Mouse (Mus musculus) liver, embryonic 13.5 days (tissue): ENCODE measurements around the gene Hdac1. TPM values are rescaled to one million over a fixed set of nuclear protein-coding genes. Genes with fewer than 3 reads are reported as not detected.

Source experiments
- ATAC-seq: fragments of 200-750 bp; cut with Nextera tagmentation; 2 replicates; pipeline ENCODE4 v1.8.0; 2017; ENCODE audit warnings: low read depth, mild to moderate bottlenecking, moderate number of reproducible peaks, moderate library complexity
- DNase-seq: peaks from one replicate; pipeline ENCODE4 v3.0.0; 2022
- H3K27ac ChIP-seq: fragments of 300-500 bp; sonication (generic); 2 replicates; pipeline ENCODE4 v1.5.1; 2015; ENCODE audit warnings: moderate library complexity, mild to moderate bottlenecking, inconsistent platforms
- H3K27me3 ChIP-seq: fragments of 300-500 bp; sonication (generic); 2 replicates; pipeline ENCODE4 v1.6.1; 2015; ENCODE audit warnings: mild to moderate bottlenecking, inconsistent platforms
- H3K36me3 ChIP-seq: fragments of 300-500 bp; sonication (generic); 2 replicates; pipeline ENCODE4 v1.6.1; 2015; ENCODE audit warnings: mild to moderate bottlenecking, inconsistent platforms
- H3K4me1 ChIP-seq: fragments of 300-500 bp; sonication (generic); replicated peaks from 2 replicates; pipeline ENCODE4 v1.6.1; 2015; ENCODE audit warnings: inconsistent platforms
- H3K4me2 ChIP-seq: fragments of 300-500 bp; sonication (generic); 2 replicates; pipeline ENCODE4 v1.6.1; 2015; ENCODE audit warnings: inconsistent platforms, mild to moderate bottlenecking, moderate library complexity
- H3K4me3 ChIP-seq: fragments of 300-500 bp; sonication (generic); replicated peaks from 2 replicates; pipeline ENCODE4 v1.5.1; 2015; ENCODE audit warnings: mild to moderate bottlenecking, inconsistent platforms
- H3K9ac ChIP-seq: fragments of 300-500 bp; sonication (generic); 2 replicates; pipeline ENCODE4 v1.6.1; 2015; ENCODE audit warnings: mild to moderate bottlenecking, inconsistent platforms
- H3K9me3 ChIP-seq: fragments of 300-500 bp; sonication (generic); replicated peaks from 2 replicates; pipeline ENCODE4 v1.6.1; 2016; ENCODE audit warnings: inconsistent platforms
- WGBS: fragments of 180-500 bp; shearing (Covaris S2); methylation state at CpG from one replicate; pipeline ENCODE4 v1.1.7; 2015; ENCODE audit not compliant: insufficient replicate concordance; 5-methylcytosine and 5-hydroxymethylcytosine counted together
- polyA plus RNA-seq: library from polyadenylated mRNA; unstranded; fragments of >200 nt; fragmentation: Nextera tagmentation; extraction: Ambion mirVana; gene quantifications from 2 replicates; pipeline ENCODE4 v1.2.1, GENCODE M21; 2015

The Hdac1 gene
- polyA plus RNA-seq, 1 experiment from 2014 or later = 121 TPM

- peaks cover 21% of the 10 kb centered on the region for H3K4me1 ChIP-seq
- no peak overlapping the region for H3K9ac ChIP-seq
- no peak overlapping the region for H3K4me2 ChIP-seq
- no peaks in the 10 kb centered on the region for H3K9me3 ChIP-seq
- no peak overlapping the region for H3K4me3 ChIP-seq
- DNase-seq (no peak), ATAC-seq (no peak)
- 52% methylated on average over 15 of the region's 15 CpGs for WGBS
- no peak overlapping the region for H3K27ac ChIP-seq
- peaks cover 39% of the 10 kb centered on the region for H3K27me3 ChIP-seq
- H3K36me3 ChIP-seq = no peaks in the 10 kb centered on the region
Observed at GRCm38 (mm10) chr4:129508834-129509600, 33.5 kb downstream of the Hdac1 start.

GRCm38 (mm10) chr4:129508237-129508515 lies 34.3 kb downstream of the Hdac1 start:
- Histone ChIP-seq H3K4me2 (no peak overlapping the region), H3K27ac (no peak overlapping the region), H3K9me3 (no peaks in the 10 kb centered on the region), H3K27me3 (peaks cover 31% of the 10 kb centered on the region), H3K4me1 (peaks cover 20% of the 10 kb centered on the region), H3K4me3 (no peak overlapping the region), H3K36me3 (no peaks in the 10 kb centered on the region), H3K9ac (no peak overlapping the region)
- DNase-seq = no peak
- ATAC-seq = no peak
- 48% methylated on average over 3 of the region's 3 CpGs for WGBS

- DNase-seq = no peak
- no peaks in the 10 kb centered on the region for H3K36me3 ChIP-seq
- no peak overlapping the region for H3K9ac ChIP-seq
- ATAC-seq = no peak
- no peak overlapping the region for H3K4me3 ChIP-seq
- no peak overlapping the region for H3K4me2 ChIP-seq
- H3K27me3 ChIP-seq = peaks cover 30% of the 10 kb centered on the region
- peaks cover 22% of the 10 kb centered on the region for H3K4me1 ChIP-seq
- H3K9me3 ChIP-seq = no peaks in the 10 kb centered on the region
- H3K27ac ChIP-seq = no peak overlapping the region
- WGBS = 43% methylated on average over 9 of the region's 10 CpGs
Observed at GRCm38 (mm10) chr4:129507434-129508236, 34.9 kb downstream of the Hdac1 start.

GRCm38 (mm10) chr4:129505511-129505910 lies 37.0 kb downstream of the Hdac1 start:
- H3K4me3 ChIP-seq = no peak overlapping the region
- ATAC-seq (no peak), DNase-seq (no peak)
- H3K9ac ChIP-seq = no peak overlapping the region
- no peak overlapping the region for H3K27ac ChIP-seq
- no peaks in the 10 kb centered on the region for H3K9me3 ChIP-seq
- WGBS = 74% methylated on average over 3 of the region's 3 CpGs
- peaks cover 42% of the 10 kb centered on the region for H3K4me1 ChIP-seq
- H3K27me3 ChIP-seq = peaks cover 16% of the 10 kb centered on the region
- H3K36me3 ChIP-seq = no peaks in the 10 kb centered on the region
- no peak overlapping the region for H3K4me2 ChIP-seq

GRCm38 (mm10) chr4:129502901-129503444 lies 39.5 kb downstream of the Hdac1 start:
- no peaks in the 10 kb centered on the region for H3K9me3 ChIP-seq
- 37% methylated on average over 11 of the region's 11 CpGs for WGBS
- DNase-seq (no peak), ATAC-seq (no peak)
- no peak overlapping the region for H3K4me3 ChIP-seq
- no peak overlapping the region for H3K27ac ChIP-seq
- peaks cover 10% of the 10 kb centered on the region; the same call in 1 of the 2 replicates for H3K27me3 ChIP-seq
- no peaks in the 10 kb centered on the region for H3K36me3 ChIP-seq
- no peak overlapping the region for H3K4me2 ChIP-seq
- peaks cover 46% of the 10 kb centered on the region for H3K4me1 ChIP-seq
- no peak overlapping the region for H3K9ac ChIP-seq

- Histone ChIP-seq H3K27ac (no peak overlapping the region), H3K27me3 (peaks cover 12% of the 10 kb centered on the region; the same call in 1 of the 2 replicates), H3K9ac (no peak overlapping the region), H3K4me3 (no peak overlapping the region), H3K4me2 (no peak overlapping the region), H3K4me1 (peaks cover 49% of the 10 kb centered on the region), H3K36me3 (no peaks in the 10 kb centered on the region), H3K9me3 (no peaks in the 10 kb centered on the region)
- DNase-seq (no peak), ATAC-seq (no peak)
- WGBS = 30% methylated on average over 9 of the region's 9 CpGs
Observed at GRCm38 (mm10) chr4:129502327-129502888, 40.1 kb downstream of the Hdac1 start.

GRCm38 (mm10) chr4:129500607-129501566 lies 41.6 kb downstream of the Hdac1 start:
- Histone ChIP-seq H3K9me3 (no peaks in the 10 kb centered on the region), H3K27ac (peak overlapping the region; percentile 79), H3K4me3 (peak overlapping the region; percentile 68), H3K36me3 (no peaks in the 10 kb centered on the region), H3K4me2 (peak overlapping the region; percentile 90), H3K4me1 (peaks cover 62% of the 10 kb centered on the region), H3K9ac (peak overlapping the region; percentile 70), H3K27me3 (peaks cover 27% of the 10 kb centered on the region)
- ATAC-seq (peak; percentile 79), DNase-seq (peak; percentile 64)
- 3% methylated on average over 45 of the region's 49 CpGs for WGBS

- Histone ChIP-seq H3K9me3 (no peaks in the 10 kb centered on the region), H3K36me3 (no peaks in the 10 kb centered on the region), H3K4me3 (peak overlapping the region; percentile 68), H3K4me1 (peaks cover 70% of the 10 kb centered on the region), H3K4me2 (peak overlapping the region; percentile 90), H3K9ac (peak overlapping the region; percentile 70), H3K27ac (peak overlapping the region; percentile 79), H3K27me3 (peaks cover 30% of the 10 kb centered on the region)
- 70% methylated on average over 8 of the region's 8 CpGs for WGBS
- ATAC-seq (no peak), DNase-seq (no peak)
Observed at GRCm38 (mm10) chr4:129500017-129500416, 42.5 kb downstream of the Hdac1 start.

- peak overlapping the region; percentile 79 for H3K27ac ChIP-seq
- no peak overlapping the region for H3K9ac ChIP-seq
- DNase-seq = no peak
- peaks cover 71% of the 10 kb centered on the region for H3K4me1 ChIP-seq
- peaks cover 30% of the 10 kb centered on the region for H3K27me3 ChIP-seq
- WGBS = 61% methylated on average over 3 of the region's 3 CpGs
- H3K9me3 ChIP-seq = no peaks in the 10 kb centered on the region
- no peak overlapping the region for H3K4me3 ChIP-seq
- no peak for ATAC-seq
- no peak overlapping the region for H3K4me2 ChIP-seq
- no peaks in the 10 kb centered on the region for H3K36me3 ChIP-seq
Observed at GRCm38 (mm10) chr4:129498941-129499340, 43.6 kb downstream of the Hdac1 start.

- peaks cover 40% of the 10 kb centered on the region for H3K27me3 ChIP-seq
- DNase-seq = no peak
Observed at GRCm38 (mm10) chr4:129496631-129497030, 45.9 kb downstream of the Hdac1 start.

More at GRCm38 (mm10) chr4:129496631-129497030, 45.9 kb downstream of the Hdac1 start:
- peak; percentile 19; the same call in 1 of the 2 replicates for ATAC-seq
- WGBS = 8% methylated on average over 6 of the region's 6 CpGs
- H3K36me3 ChIP-seq = no peaks in the 10 kb centered on the region
- H3K4me3 ChIP-seq = no peak overlapping the region
- no peaks in the 10 kb centered on the region for H3K9me3 ChIP-seq
- peaks cover 55% of the 10 kb centered on the region for H3K4me1 ChIP-seq
- peak overlapping the region; percentile 47 for H3K27ac ChIP-seq
- H3K9ac ChIP-seq = no peak overlapping the region
- 0 out of 2 replicates have a peak overlapping the region, but pooled peaks have one; percentile 14 for H3K4me2 ChIP-seq
